Mouse (Mus musculus): ENCODE data around the gene Bmp8b. TPM values are rescaled to one million over a fixed set of nuclear protein-coding genes. Genes with fewer than 3 reads are reported as not detected.

Gene Bmp8b
- 7.2 and 9.2 TPM in 2 replicates for total RNA-seq (2012; rRNA removed)

DNA sequence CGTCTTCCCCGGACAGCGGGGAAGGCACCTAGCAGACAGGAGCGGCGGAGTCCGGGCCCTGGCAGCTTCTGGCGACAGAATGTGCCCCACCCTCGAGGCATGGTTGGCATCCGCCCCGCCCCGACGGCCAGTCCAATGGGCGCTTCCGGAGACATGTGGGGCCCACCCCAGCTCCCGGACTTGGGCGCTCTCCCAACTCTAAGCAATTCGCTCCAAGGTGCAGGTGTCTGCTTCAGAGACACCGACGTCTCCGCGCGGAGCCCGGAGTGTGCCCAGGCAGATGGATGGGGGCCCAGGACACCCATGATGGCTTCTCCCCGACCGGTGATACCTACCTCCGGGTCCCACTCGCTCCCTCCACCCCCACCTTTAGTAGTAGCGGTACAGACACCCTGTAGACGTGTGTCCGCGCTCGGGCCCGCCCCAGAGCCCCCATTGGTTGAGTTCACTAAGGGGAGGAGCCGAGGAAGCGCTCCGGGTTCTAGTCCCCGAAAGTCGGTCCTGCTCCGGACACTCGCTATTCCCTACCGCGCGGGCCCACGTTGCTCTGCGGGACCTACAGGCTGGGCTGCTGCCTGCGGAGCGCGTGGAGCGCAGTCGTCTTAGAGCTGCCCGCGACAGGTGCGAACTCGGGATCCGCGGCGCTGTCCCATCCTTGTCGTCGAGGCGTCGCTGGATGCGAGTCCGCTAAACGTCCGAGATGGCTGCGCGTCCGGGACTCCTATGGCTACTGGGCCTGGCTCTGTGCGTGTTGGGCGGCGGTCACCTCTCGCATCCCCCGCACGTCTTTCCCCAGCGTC is at the start of gene Bmp8b:
Bmp8b (plus strand) TSS at position 515 of the 800 bp plus-strand sequence.
- H3K4me3 ChIP-seq (ENCODE audit: insufficient read depth in 1 of 2, low read depth in 1 of 2, low read length in 2 of 2, poor library complexity in 1 of 2, severe bottlenecking in 1 of 2), result peak within 1 kb of the TSS; percentile 72 to 82
- no peaks in the 10 kb centered on the region for H3K9me3 ChIP-seq (ENCODE audit: control insufficient read depth, insufficient read depth, low read depth, low read length)
- no peaks in the 10 kb centered on the region for H3K36me3 ChIP-seq (ENCODE audit: control insufficient read depth, insufficient read depth, low read length, poor library complexity, severe bottlenecking)
- in situ Hi-C loops (cut with MboI; ENCODE audit: low sequenced_read_pairs in 2 of 2, unreplicated experiment in 2 of 2), result no loop called here
- TF ChIP-seq HCFC1 (IDR thresholded peaks at IDR 0.05; ENCODE audit: borderline replicate concordance, insufficient read depth, low read length), result no peak
- no peak for TF ChIP-seq MAFK (IDR thresholded peaks at IDR 0.05; ENCODE audit: insufficient read depth, low read depth, low read length)
- no peak for TF ChIP-seq ZC3H11A (IDR thresholded peaks at IDR 0.05; ENCODE audit: borderline replicate concordance, low read depth, low read length)
- TF ChIP-seq ZNF384 (IDR thresholded peaks at IDR 0.05; ENCODE audit: low read depth, low read length), result no peak
- TF ChIP-seq CHD2 (IDR thresholded peaks at IDR 0.05; ENCODE audit: low read depth, low read length), result no peak
- no peak within 1 kb of the TSS for H3K27ac ChIP-seq (ENCODE audit: insufficient read depth, low read depth, low read length, poor library complexity, severe bottlenecking)
- H3K9ac ChIP-seq (ENCODE audit: insufficient read depth, low read depth, low read length, poor library complexity, severe bottlenecking), result peak within 1 kb of the TSS; percentile 69
- peak; percentile 74 for DNase-seq (ENCODE audit: low read depth, low spot score)
- H3K4me1 ChIP-seq (ENCODE audit: control insufficient read depth in 2 of 2, insufficient read depth in 2 of 2, low read length in 2 of 2, poor library complexity in 1 of 2), result 0 out of 4 replicates have a peak, but pooled peaks cover 0 to 2% of the 10 kb centered on the region in 2 experiments

- Histone ChIP-seq H3K4me3 (ENCODE audit: insufficient read depth in 1 of 2, low read depth in 1 of 2, low read length in 2 of 2, poor library complexity in 1 of 2, severe bottlenecking in 1 of 2) (no peak overlapping the region), H3K9ac (ENCODE audit: insufficient read depth, low read depth, low read length, poor library complexity, severe bottlenecking) (no peak overlapping the region), H3K27ac (ENCODE audit: insufficient read depth, low read depth, low read length, poor library complexity, severe bottlenecking) (no peak overlapping the region), H3K36me3 (ENCODE audit: control insufficient read depth, insufficient read depth, low read length, poor library complexity, severe bottlenecking) (peaks cover 27% of the 10 kb centered on the region), H3K9me3 (ENCODE audit: control insufficient read depth, insufficient read depth, low read depth, low read length) (no peaks in the 10 kb centered on the region), H3K4me1 (ENCODE audit: control insufficient read depth in 2 of 2, insufficient read depth in 2 of 2, low read length in 2 of 2, poor library complexity in 1 of 2) (no peaks in the 10 kb centered on the region)
- in situ Hi-C loops (cut with MboI; ENCODE audit: low sequenced_read_pairs in 2 of 2, unreplicated experiment in 2 of 2), result no loop called here
- no peak for DNase-seq (ENCODE audit: low read depth, low spot score)
- TF ChIP-seq ZNF384 (IDR thresholded peaks at IDR 0.05; ENCODE audit: low read depth, low read length), result no peak
- TF ChIP-seq CHD2 (IDR thresholded peaks at IDR 0.05; ENCODE audit: low read depth, low read length), result no peak
Observed at GRCm38 (mm10) chr4:123056560-123057109, 48.3 kb upstream of the Bmp8b start.

DNA sequence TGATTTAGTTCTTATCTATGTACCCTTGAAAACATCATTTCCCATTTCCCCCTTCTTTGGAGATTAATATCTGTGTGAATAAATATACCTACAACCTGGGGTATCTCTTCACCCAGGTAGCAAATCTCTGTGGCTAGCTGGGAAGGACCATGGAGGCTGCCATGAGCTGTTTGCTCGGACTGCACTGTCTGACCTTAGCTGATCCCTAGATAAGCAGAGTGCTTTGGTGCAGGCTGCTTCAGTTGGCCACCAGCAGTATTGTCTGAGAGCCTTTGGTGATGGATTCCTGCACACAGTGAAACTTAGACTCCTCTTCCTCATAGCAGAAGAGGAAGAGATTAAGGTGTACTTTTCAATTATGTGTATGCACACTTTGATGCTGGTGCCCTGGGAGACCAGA is 47.0 kb upstream of the Bmp8b start:
- no peak overlapping the region for H3K27ac ChIP-seq (ENCODE audit: insufficient read depth, low read depth, low read length, poor library complexity, severe bottlenecking)
- no peak for TF ChIP-seq CHD2 (IDR thresholded peaks at IDR 0.05; ENCODE audit: low read depth, low read length)
- TF ChIP-seq ZNF384 (IDR thresholded peaks at IDR 0.05; ENCODE audit: low read depth, low read length), result no peak
- no peak for TF ChIP-seq HCFC1 (IDR thresholded peaks at IDR 0.05; ENCODE audit: borderline replicate concordance, insufficient read depth, low read length)
- no peak for TF ChIP-seq ZC3H11A (IDR thresholded peaks at IDR 0.05; ENCODE audit: borderline replicate concordance, low read depth, low read length)
- TF ChIP-seq MAFK (IDR thresholded peaks at IDR 0.05; ENCODE audit: insufficient read depth, low read depth, low read length), result no peak
- DNase-seq (ENCODE audit: low read depth, low spot score), result no peak
- no peak overlapping the region for H3K4me3 ChIP-seq (ENCODE audit: insufficient read depth in 1 of 2, low read depth in 1 of 2, low read length in 2 of 2, poor library complexity in 1 of 2, severe bottlenecking in 1 of 2)
- H3K36me3 ChIP-seq (ENCODE audit: control insufficient read depth, insufficient read depth, low read length, poor library complexity, severe bottlenecking), result peaks cover 21% of the 10 kb centered on the region
- H3K9me3 ChIP-seq (ENCODE audit: control insufficient read depth, insufficient read depth, low read depth, low read length), result no peaks in the 10 kb centered on the region
- no peak overlapping the region for H3K9ac ChIP-seq (ENCODE audit: insufficient read depth, low read depth, low read length, poor library complexity, severe bottlenecking)
- no peaks in the 10 kb centered on the region for H3K4me1 ChIP-seq (ENCODE audit: control insufficient read depth in 2 of 2, insufficient read depth in 2 of 2, low read length in 2 of 2, poor library complexity in 1 of 2)
- in situ Hi-C loops (cut with MboI; ENCODE audit: low sequenced_read_pairs in 2 of 2, unreplicated experiment in 2 of 2), result no loop called here

DNA sequence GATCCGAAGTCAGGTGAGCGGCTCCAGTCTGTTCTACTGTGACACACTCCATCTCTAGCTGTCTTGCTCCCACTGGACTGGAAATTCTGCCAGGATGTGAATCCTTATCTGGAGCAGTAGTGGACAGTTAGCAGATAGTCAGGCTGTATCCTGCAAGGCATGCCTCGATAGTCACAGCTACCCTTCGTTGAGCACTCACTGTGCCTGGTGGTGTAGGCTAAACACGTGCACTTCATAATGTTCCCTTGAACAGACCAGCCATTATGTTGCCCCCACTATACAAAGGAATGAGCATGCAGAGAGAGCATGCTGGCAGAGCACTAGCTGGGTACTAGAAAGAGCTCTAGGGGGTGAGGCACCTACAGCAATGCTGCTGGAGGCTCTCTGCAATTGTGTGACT is 43.2 kb upstream of the Bmp8b start:
- Histone ChIP-seq H3K9me3 (ENCODE audit: control insufficient read depth, insufficient read depth, low read depth, low read length) (no peaks in the 10 kb centered on the region), H3K27ac (ENCODE audit: insufficient read depth, low read depth, low read length, poor library complexity, severe bottlenecking) (no peak overlapping the region), H3K4me3 (ENCODE audit: insufficient read depth in 1 of 2, low read depth in 1 of 2, low read length in 2 of 2, poor library complexity in 1 of 2, severe bottlenecking in 1 of 2) (no peak overlapping the region), H3K4me1 (ENCODE audit: control insufficient read depth in 2 of 2, insufficient read depth in 2 of 2, low read length in 2 of 2, poor library complexity in 1 of 2) (no peaks in the 10 kb centered on the region), H3K36me3 (ENCODE audit: control insufficient read depth, insufficient read depth, low read length, poor library complexity, severe bottlenecking) (no peaks in the 10 kb centered on the region), H3K9ac (ENCODE audit: insufficient read depth, low read depth, low read length, poor library complexity, severe bottlenecking) (no peak overlapping the region)
- TF ChIP-seq HCFC1 (IDR thresholded peaks at IDR 0.05; ENCODE audit: borderline replicate concordance, insufficient read depth, low read length) (no peak), ZC3H11A (IDR thresholded peaks at IDR 0.05; ENCODE audit: borderline replicate concordance, low read depth, low read length) (no peak), ZNF384 (IDR thresholded peaks at IDR 0.05; ENCODE audit: low read depth, low read length) (no peak), MAFK (IDR thresholded peaks at IDR 0.05; ENCODE audit: insufficient read depth, low read depth, low read length) (no peak), CHD2 (IDR thresholded peaks at IDR 0.05; ENCODE audit: low read depth, low read length) (no peak)
- in situ Hi-C loops (cut with MboI; ENCODE audit: low sequenced_read_pairs in 2 of 2, unreplicated experiment in 2 of 2), result no loop called here
- no peak for DNase-seq (ENCODE audit: low read depth, low spot score)

Measured in ES-E14 (cell line).